Mouse (Mus musculus) Muller cell, postnatal 12 days (primary cell): ENCODE measurements at regions not wholly inside any gene's neighbourhood (a gene's known extent, or its start where the extent isn't known, plus 50 kb on each side); places are given as distances from the start of the nearest gene placed in this dataset.

ENCODE experiments used
- DNase-seq: peaks from one replicate; pipeline ENCODE4 v3.0.0-alpha.2; 2015; ENCODE audit errors: inconsistent ontology term

- DNase-seq: no peak
Observed at GRCm38 (mm10) chr16:93075488-93075887, 249.5 kb upstream of the Runx1 start.

GRCm38 (mm10) chr16:93072156-93072555 is 246.2 kb upstream of the Runx1 start:
- DNase-seq: no peak

DNA sequence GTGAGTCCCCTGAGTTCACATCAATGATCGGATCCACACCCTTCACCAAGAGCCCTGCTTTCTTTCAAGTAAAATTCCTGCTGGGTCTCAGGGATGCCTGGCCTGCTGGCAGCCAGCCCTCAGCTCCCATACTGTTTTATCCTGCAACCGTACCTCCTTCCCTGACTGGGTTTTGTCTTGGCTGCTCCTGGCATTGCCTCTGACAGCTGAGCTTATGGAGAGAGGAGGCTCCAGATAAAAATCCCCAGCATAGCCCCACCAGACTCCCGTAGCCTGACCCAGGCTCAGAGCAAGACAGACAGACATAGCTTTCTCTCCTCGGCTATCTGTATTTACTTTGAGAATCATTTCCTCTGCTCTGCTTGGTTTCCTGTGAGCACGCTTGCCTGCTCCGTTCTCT is 245.8 kb upstream of the Runx1 start:
- no peak for DNase-seq

- no peak for DNase-seq
Observed at GRCm38 (mm10) chr16:93066821-93067220, 240.9 kb upstream of the Runx1 start.

DNA sequence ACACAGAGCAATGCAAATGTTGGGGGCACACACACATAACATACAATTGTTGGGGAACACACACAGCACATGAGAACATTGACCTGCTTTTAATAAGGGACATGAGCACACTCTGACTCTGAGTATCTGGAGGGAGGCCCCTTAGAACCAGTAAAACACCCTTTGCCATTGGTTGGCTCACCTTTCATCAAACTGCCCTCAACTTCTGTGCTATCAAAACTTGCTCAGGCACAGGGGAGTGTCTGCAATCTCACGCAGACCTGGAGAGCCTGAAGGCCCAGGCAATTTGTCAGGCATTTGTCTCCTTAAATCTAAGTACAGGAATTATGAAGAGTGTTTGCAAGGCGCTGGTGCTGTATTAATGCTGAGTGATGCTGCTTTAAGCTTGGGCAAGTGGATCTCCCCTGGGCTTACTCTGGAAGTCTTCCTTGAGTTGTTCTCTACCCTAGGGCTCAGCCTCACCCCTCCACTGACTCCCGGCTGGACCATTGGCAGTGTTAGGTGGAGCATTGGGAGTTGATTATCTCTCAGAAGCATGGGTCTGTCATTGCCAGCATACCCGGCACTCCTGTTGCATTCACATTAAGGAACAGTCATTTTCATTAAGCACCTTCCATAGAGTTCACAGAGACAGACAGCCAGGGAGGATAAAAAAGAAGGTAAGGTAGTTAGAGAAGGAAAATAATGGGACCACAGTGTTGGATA is 235.7 kb upstream of the Runx1 start:
- no peak for DNase-seq

GRCm38 (mm10) chr16:93056295-93056694 is 230.3 kb upstream of the Runx1 start:
- peak; percentile 89 for DNase-seq

DNA sequence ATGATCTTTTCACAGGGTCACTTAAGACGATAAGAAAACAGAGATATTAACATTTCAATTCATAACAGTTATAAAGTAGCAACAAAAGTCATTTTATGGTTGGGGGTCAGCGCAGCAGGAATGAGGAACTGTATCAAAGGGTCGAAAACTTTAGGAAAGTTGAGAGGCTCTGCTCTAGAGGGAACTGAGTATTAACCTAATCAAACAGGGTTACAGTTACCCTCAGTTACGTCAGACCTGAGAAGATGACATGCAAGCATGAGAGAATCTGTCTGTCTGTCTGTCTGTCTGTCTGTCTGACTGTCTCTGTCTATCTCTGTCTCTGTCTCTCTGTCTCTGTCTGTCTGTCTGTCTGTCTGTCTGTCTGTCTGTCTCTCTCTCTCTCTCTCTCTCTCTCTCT is 229.6 kb upstream of the Runx1 start:
- no peak for DNase-seq

GRCm38 (mm10) chr16:93051233-93051632 is 225.3 kb upstream of the Runx1 start:
- no peak for DNase-seq

DNA sequence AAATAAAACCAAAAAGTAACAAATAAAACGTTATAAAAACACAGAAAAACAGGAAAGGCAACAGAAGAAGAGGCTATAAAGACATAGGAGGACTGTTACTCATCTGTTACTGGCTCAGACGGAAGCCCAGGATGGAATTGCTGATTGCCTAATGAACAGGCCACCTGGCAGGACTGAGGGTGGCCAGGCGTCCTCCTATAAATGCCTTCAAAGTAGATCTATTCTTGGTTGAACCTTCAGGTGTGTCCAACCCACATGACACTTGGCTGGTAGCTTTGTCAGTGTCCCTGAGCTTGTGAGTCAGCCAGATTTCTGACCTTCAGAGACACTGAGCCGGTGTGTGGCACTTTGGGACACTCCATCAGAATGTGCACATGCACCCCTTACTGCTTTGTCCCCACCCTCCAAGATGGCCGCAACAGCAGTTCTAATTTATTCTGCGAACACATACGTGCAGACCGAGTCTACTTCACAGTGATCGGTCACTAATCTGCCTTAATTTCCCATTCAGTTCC is 222.5 kb upstream of the Runx1 start:
- no peak for DNase-seq

DNA sequence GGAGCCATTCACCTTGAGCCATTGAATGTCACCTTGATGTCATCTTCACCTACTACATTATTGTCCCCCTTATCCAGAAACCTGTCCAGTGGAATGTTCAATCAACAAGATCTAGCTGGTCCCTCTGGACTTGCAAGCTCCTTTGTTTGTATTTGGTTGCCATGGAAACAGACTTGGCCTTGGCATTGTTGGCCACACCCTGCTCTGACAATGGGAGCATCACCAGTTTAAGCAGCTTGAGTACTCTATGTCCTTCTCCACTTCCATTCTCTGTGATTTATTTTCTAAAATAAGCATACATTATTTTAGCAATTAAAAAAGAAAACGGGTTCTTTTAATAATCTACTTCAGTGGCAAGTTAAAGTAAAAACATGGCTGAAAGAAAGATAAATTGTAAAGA is 221.6 kb upstream of the Runx1 start:
- DNase-seq: no peak

- DNase-seq: no peak
Observed at GRCm38 (mm10) chr16:93046221-93046620, 220.3 kb upstream of the Runx1 start.

DNA sequence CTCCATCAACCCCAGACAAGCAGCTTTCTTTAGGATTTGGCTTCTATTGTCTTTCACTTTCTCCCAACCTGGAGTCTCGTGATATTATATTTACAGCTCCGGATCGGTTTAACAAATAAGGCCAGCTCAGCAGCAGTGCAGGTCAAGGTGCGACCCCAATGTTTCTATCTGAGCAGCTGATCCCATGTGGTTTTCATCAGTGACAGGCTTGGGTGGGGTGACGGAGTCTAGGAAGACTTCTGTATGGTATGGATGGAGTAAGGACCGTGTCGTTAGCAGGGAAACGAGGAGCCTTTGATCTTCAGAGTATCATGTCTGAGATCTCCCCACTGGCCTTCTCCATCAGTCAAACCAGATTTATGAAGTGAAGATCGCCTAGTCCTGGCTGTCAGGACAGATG is 217.4 kb upstream of the Runx1 start:
- no peak for DNase-seq

GRCm38 (mm10) chr16:93042941-93043340 is 217.0 kb upstream of the Runx1 start:
- DNase-seq: peak; percentile 29

DNA sequence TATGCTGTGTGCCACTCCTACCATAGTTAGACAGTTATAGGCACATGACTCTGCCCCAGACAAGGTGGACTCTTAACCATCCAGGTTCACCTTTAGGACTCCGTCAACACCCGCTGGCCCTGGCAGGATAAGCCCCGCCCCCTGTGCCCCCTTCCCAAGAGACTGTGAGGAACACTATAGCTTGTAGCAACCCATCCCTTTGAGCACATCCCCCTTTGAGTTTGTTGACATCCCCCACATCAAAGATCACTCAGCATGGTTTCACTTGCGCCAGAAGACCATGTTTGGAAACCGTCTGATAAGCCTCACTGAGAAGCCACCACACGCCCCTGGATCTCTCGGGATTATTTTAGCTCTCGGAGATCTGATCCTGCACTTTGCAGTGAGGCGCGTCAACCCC is 216.5 kb upstream of the Runx1 start:
- no peak for DNase-seq

DNA sequence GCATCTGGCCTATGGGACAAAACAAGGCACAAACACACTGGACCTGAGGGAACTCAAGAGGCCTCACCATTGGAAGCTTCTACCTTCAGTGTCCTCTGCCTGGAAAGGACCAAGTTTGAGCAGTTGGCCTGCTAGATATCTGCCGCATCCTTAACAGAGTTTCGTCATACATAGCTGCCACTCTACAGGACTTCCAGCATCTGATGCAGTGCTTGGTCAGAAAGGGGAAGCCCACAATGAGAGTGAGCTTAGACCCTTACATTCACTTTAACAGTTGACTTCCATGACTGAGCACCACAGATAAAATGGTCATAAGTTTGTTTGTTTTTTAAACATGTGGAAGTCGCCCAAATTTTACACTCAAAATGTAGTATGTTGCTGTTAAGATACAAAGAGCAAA is 215.9 kb upstream of the Runx1 start:
- no peak for DNase-seq

DNA sequence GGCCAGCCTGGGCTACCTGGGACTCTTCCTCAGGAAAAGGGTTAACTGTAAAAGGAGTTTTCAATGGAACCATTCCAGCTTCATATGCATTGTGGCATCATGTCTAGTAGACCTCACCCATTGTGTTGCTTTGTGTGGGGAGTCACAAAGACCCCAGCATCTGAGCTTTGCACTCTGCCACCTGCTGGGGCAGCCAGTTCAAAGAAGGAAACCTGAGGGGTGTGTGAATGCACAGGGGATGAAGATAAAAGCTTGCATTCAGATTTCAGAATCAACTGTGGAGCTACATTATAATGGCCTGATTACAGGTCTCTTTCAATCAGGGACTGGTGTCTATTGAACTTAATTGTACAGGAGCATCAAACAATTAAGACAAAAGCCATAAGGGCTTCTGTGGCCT is 215.4 kb upstream of the Runx1 start:
- DNase-seq: no peak

DNA sequence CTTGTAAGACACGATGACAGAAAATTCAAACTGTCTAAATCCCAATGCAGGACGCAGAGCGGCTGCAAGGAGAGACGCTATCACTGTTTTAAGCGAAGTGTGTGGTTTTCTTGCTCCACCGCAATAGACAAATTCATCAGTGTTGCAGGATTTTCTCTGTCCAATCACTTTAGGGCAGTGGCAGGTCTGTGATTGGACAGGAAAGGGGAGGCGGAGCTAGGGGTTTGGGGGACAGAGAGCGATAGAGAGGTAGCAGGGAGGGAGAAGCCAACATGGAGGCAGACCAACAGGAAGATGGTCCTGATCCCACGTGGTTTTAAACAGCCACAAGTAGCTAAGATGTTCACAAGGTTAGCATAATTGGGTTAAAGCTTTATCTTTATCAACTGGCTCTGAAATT is 209.7 kb upstream of the Runx1 start:
- DNase-seq: no peak

GRCm38 (mm10) chr16:93033943-93034342 is 208.0 kb upstream of the Runx1 start:
- no peak for DNase-seq

- DNase-seq: no peak
Observed at GRCm38 (mm10) chr16:93031624-93032023, 205.7 kb upstream of the Runx1 start.

- DNase-seq: no peak
Observed at GRCm38 (mm10) chr16:93028640-93029039, 202.7 kb upstream of the Runx1 start.

GRCm38 (mm10) chr16:93028016-93028415 is 202.1 kb upstream of the Runx1 start:
- DNase-seq: no peak

DNA sequence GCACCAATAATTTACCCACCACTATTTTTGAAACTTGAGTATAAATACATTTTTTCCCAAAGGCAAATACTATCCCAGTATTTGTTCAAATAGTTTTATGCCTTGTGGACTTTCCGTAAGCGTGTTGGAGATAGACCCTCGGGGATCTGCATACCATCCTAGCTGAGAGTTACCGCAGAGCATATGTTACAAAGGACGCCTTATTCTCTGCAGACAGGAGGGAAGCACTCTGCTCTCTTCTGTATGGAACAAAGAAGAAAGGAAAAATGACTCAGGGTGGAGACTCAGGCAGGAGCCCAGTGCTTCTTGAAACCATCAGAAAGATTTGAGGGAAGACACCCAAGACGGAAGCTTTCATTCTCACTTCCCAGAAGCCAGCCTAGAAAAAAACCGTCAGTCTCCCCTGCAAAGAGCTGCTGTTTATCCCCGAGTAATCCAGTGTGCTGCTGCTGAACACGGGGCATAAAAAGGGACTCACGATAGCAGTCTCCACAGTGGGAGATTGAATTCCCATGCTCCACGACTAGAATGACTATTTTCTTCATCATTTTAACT is 200.2 kb upstream of the Runx1 start:
- peak; percentile 17 for DNase-seq

GRCm38 (mm10) chr16:93019800-93020555 is 194.0 kb upstream of the Runx1 start:
- DNase-seq: no peak
